Mouse (Mus musculus) midbrain, embryonic 10.5 days (tissue): Measurements from ENCODE around the gene Rcor1. TPM values are rescaled to one million over a fixed set of nuclear protein-coding genes. Genes with fewer than 3 reads are reported as not detected.
A peak's percentile ranks its signal among the peaks of the same experiment; 100 is the strongest.

ENCODE experiments used
- DNase-seq: peaks from one replicate; pipeline ENCODE4 v3.0.0-alpha.2; 2017; ENCODE audit warnings: low spot score
- H3K27ac ChIP-seq: fragments of 300-500 bp; sonication (generic); replicated peaks from 2 replicates; pipeline ENCODE4 v1.5.1; 2016; ENCODE audit warnings: mild to moderate bottlenecking
- H3K27me3 ChIP-seq: fragments of 300-500 bp; sonication (generic); 2 replicates; pipeline ENCODE4 v1.6.1; 2016; ENCODE audit warnings: low read depth, mild to moderate bottlenecking; ENCODE audit not compliant: poor library complexity, severe bottlenecking
- H3K36me3 ChIP-seq: fragments of 300-500 bp; sonication (generic); 2 replicates; pipeline ENCODE4 v1.6.1; 2016; ENCODE audit warnings: mild to moderate bottlenecking, moderate library complexity
- H3K4me1 ChIP-seq: fragments of 300-500 bp; sonication (generic); 2 replicates; pipeline ENCODE4 v1.6.1; 2016
- H3K4me3 ChIP-seq: fragments of 300-500 bp; sonication (generic); 2 replicates; pipeline ENCODE4 v1.5.1; 2016; ENCODE audit warnings: mild to moderate bottlenecking, moderate library complexity
- H3K9me3 ChIP-seq: fragments of 300-500 bp; sonication (generic); replicated peaks from 2 replicates; pipeline ENCODE4 v1.6.1; 2016; ENCODE audit warnings: mild to moderate bottlenecking
- WGBS: fragments of 180-500 bp; shearing (Covaris S2); methylation state at CpG from one replicate; pipeline ENCODE4 v1.1.7; 2016; 5-methylcytosine and 5-hydroxymethylcytosine counted together
- polyA plus RNA-seq: library from polyadenylated mRNA; unstranded; fragments of >200 nt; fragmentation: Nextera tagmentation; extraction: Ambion mirVana; gene quantifications from 2 replicates; pipeline ENCODE4 v1.2.1, GENCODE M21; 2016

The Rcor1 gene
- 5.9 and 6.0 TPM in 2 replicates for polyA plus RNA-seq

DNA sequence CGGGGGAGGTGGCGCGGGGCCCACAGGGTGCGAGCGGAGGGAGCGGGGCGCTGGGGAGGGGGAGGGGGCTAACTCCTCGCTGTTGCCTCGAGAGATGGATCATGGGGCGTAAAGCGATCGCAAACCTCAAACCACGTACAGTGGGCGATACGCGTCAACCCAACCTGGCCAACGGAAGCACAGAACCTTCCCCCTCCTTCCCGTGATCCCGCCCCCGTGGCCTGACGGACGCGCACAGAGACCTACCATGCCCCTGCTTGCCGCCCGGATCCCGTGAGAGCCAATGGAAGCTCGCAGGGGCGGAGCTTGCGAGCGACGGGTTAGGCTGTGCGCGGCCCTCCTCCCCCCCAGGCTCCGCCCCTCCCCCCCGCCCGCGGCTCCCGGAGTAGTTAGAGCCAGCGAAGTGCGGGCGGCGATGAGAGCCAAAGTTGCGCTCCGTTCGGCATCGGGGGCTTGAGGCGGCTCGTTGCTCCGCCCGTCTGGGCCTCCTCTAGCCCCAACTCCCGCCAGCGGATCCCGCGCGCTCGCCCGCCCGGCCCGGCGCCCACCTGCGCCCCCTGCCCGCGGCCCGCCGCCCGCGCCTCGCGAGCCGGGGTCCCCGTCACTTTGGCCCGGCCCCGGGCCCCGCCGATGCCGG is at the start of gene Rcor1:
Gene Rcor1 (plus strand): TSS at position 376 of the 637 bp plus-strand sequence.
- peaks cover 42% of the 10 kb centered on the region for H3K4me1 ChIP-seq
- H3K27me3 ChIP-seq = no peaks in the 10 kb centered on the region
- peak within 1 kb of the TSS; percentile 89 for H3K4me3 ChIP-seq
- peak within 1 kb of the TSS; percentile 99 for H3K27ac ChIP-seq
- under 1% methylated on average over 73 of the region's 76 CpGs for WGBS
- peak; percentile 100 for DNase-seq
- H3K9me3 ChIP-seq = no peaks in the 10 kb centered on the region
- peaks cover 19% of the 10 kb centered on the region for H3K36me3 ChIP-seq

- no peaks in the 10 kb centered on the region for H3K36me3 ChIP-seq
- peaks cover 28% of the 10 kb centered on the region for H3K4me1 ChIP-seq
- H3K27ac ChIP-seq = no peak overlapping the region
- H3K27me3 ChIP-seq = no peaks in the 10 kb centered on the region
- no peaks in the 10 kb centered on the region for H3K9me3 ChIP-seq
- 94% methylated on average over 3 of the region's 3 CpGs for WGBS
- no peak overlapping the region for H3K4me3 ChIP-seq
- no peak for DNase-seq
Measured at GRCm38 (mm10) chr12:110989409-110989808, 49.7 kb upstream of the Rcor1 start.

DNA sequence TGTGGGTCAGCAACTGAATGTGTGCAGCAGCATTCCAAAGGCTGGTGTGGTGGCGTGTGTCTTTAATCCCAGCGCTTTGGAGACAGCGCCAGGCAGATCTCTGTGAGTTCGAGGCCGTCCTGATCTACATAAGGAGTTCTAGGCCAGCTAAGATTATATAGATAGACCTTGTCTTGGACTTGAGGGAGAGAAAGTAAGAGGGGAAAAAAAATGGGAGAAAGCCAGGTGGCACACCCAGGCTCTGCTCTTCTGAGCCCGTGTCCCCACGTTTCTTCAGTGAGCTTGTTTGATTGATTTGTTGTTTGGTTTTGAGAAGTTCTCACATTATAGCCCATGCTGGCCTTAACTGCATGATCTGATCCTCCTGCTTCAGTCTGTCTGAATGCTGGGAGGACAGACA is 48.7 kb upstream of the Rcor1 start:
- Histone ChIP-seq H3K27ac (no peak overlapping the region), H3K9me3 (no peaks in the 10 kb centered on the region), H3K27me3 (no peaks in the 10 kb centered on the region), H3K36me3 (no peaks in the 10 kb centered on the region), H3K4me1 (peaks cover 28% of the 10 kb centered on the region), H3K4me3 (no peak overlapping the region)
- no peak for DNase-seq
- WGBS = 94% methylated on average over 7 of the region's 7 CpGs

- Histone ChIP-seq H3K36me3 (no peaks in the 10 kb centered on the region), H3K4me1 (peaks cover 28% of the 10 kb centered on the region), H3K4me3 (peak overlapping the region; percentile 56), H3K27me3 (no peaks in the 10 kb centered on the region), H3K9me3 (no peaks in the 10 kb centered on the region), H3K27ac (peak overlapping the region; percentile 85)
- 2% methylated on average over 23 of the region's 23 CpGs for WGBS
- peak; percentile 89 for DNase-seq
Measured at GRCm38 (mm10) chr12:110991361-110992127, 47.6 kb upstream of the Rcor1 start.

- WGBS = 0% methylated on average over 24 of the region's 24 CpGs
Measured at GRCm38 (mm10) chr12:110992128-110992553, 47.0 kb upstream of the Rcor1 start.

GRCm38 (mm10) chr12:110992771-110993170 is 46.4 kb upstream of the Rcor1 start:
- Histone ChIP-seq H3K4me1 (peaks cover 28% of the 10 kb centered on the region), H3K27ac (peak overlapping the region; percentile 85), H3K27me3 (no peaks in the 10 kb centered on the region), H3K9me3 (peaks cover 2% of the 10 kb centered on the region; the same call in 1 of the 2 replicates), H3K4me3 (peak overlapping the region; percentile 56), H3K36me3 (no peaks in the 10 kb centered on the region)
- 82% methylated on average over 12 of the region's 12 CpGs for WGBS
- no peak for DNase-seq

More at GRCm38 (mm10) chr12:110992128-110992553, 47.0 kb upstream of the Rcor1 start:
- no peaks in the 10 kb centered on the region for H3K9me3 ChIP-seq
- H3K36me3 ChIP-seq = no peaks in the 10 kb centered on the region
- no peaks in the 10 kb centered on the region for H3K27me3 ChIP-seq
- peak overlapping the region; percentile 56 for H3K4me3 ChIP-seq
- peak; percentile 93 for DNase-seq
- peaks cover 28% of the 10 kb centered on the region for H3K4me1 ChIP-seq
- peak overlapping the region; percentile 85 for H3K27ac ChIP-seq

GRCm38 (mm10) chr12:110993226-110993625 is 45.9 kb upstream of the Rcor1 start:
- no peak for DNase-seq
- 94% methylated on average over 3 of the region's 3 CpGs for WGBS
- no peak overlapping the region for H3K4me3 ChIP-seq
- H3K36me3 ChIP-seq = no peaks in the 10 kb centered on the region
- H3K27me3 ChIP-seq = no peaks in the 10 kb centered on the region
- H3K9me3 ChIP-seq = peaks cover 6% of the 10 kb centered on the region
- peaks cover 28% of the 10 kb centered on the region for H3K4me1 ChIP-seq
- H3K27ac ChIP-seq = no peak overlapping the region

- no peak overlapping the region for H3K27ac ChIP-seq
- DNase-seq = no peak
- H3K4me3 ChIP-seq = no peak overlapping the region
- WGBS = 45% methylated on average over 12 of the region's 12 CpGs
- no peaks in the 10 kb centered on the region for H3K27me3 ChIP-seq
- peaks cover 6% of the 10 kb centered on the region for H3K9me3 ChIP-seq
- H3K36me3 ChIP-seq = no peaks in the 10 kb centered on the region
- H3K4me1 ChIP-seq = peaks cover 28% of the 10 kb centered on the region
Measured at GRCm38 (mm10) chr12:110994666-110995065, 44.5 kb upstream of the Rcor1 start.

DNA sequence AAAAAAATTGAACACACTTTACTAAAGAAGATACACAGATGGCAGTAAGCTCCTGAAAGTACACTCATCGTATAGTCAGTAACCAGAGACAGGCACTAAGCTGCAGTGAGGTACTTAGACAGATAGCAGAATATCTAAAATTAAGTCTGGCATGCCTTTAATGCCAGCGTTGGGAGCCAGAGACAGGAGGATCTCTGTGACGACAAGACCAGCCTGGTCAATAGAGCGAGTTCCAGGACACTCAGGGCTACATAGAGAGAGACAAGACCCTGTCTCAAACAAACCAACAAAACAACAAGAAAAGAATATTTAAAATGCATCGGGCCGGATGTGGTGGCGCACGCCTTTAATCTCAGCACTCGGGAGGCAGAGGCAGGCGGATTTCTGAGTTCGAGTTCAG is 41.1 kb upstream of the Rcor1 start:
- WGBS = 97% methylated on average over 11 of the region's 11 CpGs
- Histone ChIP-seq H3K9me3 (peaks cover 6% of the 10 kb centered on the region), H3K27me3 (no peaks in the 10 kb centered on the region), H3K4me1 (peaks cover 7% of the 10 kb centered on the region; the same call in 1 of the 2 replicates), H3K36me3 (no peaks in the 10 kb centered on the region), H3K27ac (no peak overlapping the region), H3K4me3 (no peak overlapping the region)
- no peak for DNase-seq

- no peaks in the 10 kb centered on the region for H3K27me3 ChIP-seq
- DNase-seq = no peak
- H3K27ac ChIP-seq = no peak overlapping the region
- 72% methylated on average over 2 of the region's 2 CpGs for WGBS
- H3K9me3 ChIP-seq = peaks cover 6% of the 10 kb centered on the region
- H3K36me3 ChIP-seq = no peaks in the 10 kb centered on the region
- 0 out of 2 replicates have a peak, but pooled peaks cover under 1% of the 10 kb centered on the region for H3K4me1 ChIP-seq
- no peak overlapping the region for H3K4me3 ChIP-seq
Measured at GRCm38 (mm10) chr12:110999820-111000219, 39.3 kb upstream of the Rcor1 start.

GRCm38 (mm10) chr12:111000956-111001355 is 38.2 kb upstream of the Rcor1 start:
- H3K36me3 ChIP-seq = no peaks in the 10 kb centered on the region
- H3K9me3 ChIP-seq = peaks cover 6% of the 10 kb centered on the region
- H3K27me3 ChIP-seq = no peaks in the 10 kb centered on the region
- no peak overlapping the region for H3K4me3 ChIP-seq
- H3K27ac ChIP-seq = no peak overlapping the region
- no peaks in the 10 kb centered on the region for H3K4me1 ChIP-seq
- DNase-seq = no peak
- 95% methylated on average over 7 of the region's 7 CpGs for WGBS

DNA sequence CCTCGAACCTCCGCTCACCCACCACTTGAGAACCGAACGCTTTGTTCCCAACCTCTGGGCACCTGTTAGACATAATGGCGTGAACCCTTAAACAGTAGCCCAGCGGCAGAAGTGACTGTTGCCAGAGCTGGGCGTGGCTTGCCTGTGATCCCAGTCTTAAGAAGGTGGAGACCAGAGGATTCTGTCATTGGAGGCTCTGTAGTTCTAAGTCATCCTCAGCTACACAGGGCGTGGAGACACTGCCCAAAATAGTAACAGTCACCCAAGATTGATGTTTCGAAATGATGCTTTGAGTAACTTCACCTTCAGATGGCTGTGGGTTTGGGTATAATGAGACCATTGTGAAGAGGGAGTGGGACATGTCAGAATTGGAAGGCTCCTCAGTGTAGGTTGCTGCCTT is 35.0 kb upstream of the Rcor1 start:
- Histone ChIP-seq H3K27ac (no peak overlapping the region), H3K36me3 (no peaks in the 10 kb centered on the region), H3K27me3 (no peaks in the 10 kb centered on the region), H3K4me1 (peaks cover 26% of the 10 kb centered on the region), H3K9me3 (no peaks in the 10 kb centered on the region), H3K4me3 (no peak overlapping the region)
- no peak for DNase-seq
- 83% methylated on average over 9 of the region's 9 CpGs for WGBS

- H3K4me3 ChIP-seq = no peak overlapping the region
- WGBS = 77% methylated on average over 6 of the region's 6 CpGs
- H3K27me3 ChIP-seq = no peaks in the 10 kb centered on the region
- H3K36me3 ChIP-seq = no peaks in the 10 kb centered on the region
- H3K9me3 ChIP-seq = no peaks in the 10 kb centered on the region
- no peak for DNase-seq
- peaks cover 28% of the 10 kb centered on the region for H3K4me1 ChIP-seq
- H3K27ac ChIP-seq = no peak overlapping the region
Measured at GRCm38 (mm10) chr12:111005803-111006202, 33.3 kb upstream of the Rcor1 start.
